Mouse (Mus musculus) gonadal fat pad, adult 2 months (tissue): ENCODE results near the gene Fbxo34. TPM values are rescaled to one million over a fixed set of nuclear protein-coding genes. Genes with fewer than 3 reads are reported as not detected.
"Not testable (repeated sequence)": the region's sequence is repeated elsewhere in the genome, so short reads cannot be mapped to it uniquely, and the experiment has no call there.

Experiments used
- DNase-seq: peaks from one replicate; pipeline ENCODE4 v3.0.0-alpha.2; 2012; ENCODE audit warnings: low read depth
- polyA plus RNA-seq: library from polyadenylated mRNA; depleted of rRNA; stranded (reverse); fragments of >200 nt; gene quantifications from 2 replicates; pipeline ENCODE4 v1.2.3, GENCODE M21; 2012; rRNA removed

Fbxo34 gene
- polyA plus RNA-seq, 1 experiment: 12.1 TPM

DNA sequence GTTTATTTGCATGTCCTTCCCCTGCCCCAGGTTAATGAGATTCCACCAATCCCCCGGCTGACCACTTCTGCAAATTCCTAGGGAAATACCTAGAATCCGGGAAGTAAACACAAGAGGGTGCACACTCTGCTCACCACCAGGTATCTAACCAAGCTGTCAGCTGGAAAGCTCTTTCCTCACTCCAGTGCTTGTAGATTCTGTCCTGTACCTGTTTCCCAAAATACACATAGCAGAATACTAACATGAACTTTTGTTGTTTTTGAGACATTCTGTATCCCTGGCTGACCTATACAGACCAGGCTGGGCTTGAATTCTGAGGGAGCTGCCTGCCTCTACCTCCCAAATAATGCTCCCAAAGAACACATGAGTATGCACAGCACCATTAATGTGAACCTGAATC lies 110.5 kb downstream of the Fbxo34 start:
- no peak for DNase-seq

DNA sequence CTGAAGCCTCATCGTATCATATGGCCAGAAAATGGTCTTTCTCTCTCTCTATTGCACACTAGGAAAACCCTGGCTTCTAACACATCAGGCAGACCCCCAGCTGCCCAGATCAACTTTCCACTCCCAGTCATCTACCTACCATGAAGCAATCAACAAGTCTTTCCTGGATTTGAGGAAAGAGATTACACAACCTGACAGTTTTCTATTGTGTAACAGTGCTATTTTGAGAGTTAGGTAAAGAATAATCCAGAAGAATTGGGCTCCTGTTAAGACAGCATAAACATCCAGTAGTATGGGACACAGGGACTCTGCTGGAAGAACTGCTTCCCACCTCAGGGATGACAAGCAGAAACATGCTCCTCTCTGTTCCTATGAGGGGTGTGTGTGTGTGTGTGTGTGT lies 112.3 kb downstream of the Fbxo34 start:
- DNase-seq: peak; percentile 52

DNA sequence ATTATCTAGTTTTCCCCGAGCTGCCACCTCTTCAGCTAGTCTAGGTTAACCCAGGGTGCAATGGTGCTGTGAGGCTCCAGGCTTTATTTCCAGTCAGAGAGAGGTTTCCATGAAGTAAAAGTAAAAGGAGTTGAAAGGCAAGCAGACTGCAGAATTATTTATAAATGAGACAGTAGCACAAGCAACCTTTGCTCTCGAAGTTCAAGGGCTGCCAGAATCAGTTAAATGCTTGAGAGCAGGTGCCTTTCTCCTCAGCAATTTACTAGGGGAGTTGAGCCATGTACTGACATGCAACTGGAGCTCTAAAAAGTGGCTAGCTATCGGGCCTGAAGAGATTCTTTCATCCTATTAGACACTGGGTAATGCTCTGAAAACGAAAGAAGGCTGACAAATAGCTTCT lies 112.9 kb downstream of the Fbxo34 start:
- DNase-seq: no peak

- DNase-seq: peak; percentile 79
These were observed 117.9 kb downstream of the Fbxo34 start for GRCm38 (mm10) chr14:47567962-47568652.

DNA sequence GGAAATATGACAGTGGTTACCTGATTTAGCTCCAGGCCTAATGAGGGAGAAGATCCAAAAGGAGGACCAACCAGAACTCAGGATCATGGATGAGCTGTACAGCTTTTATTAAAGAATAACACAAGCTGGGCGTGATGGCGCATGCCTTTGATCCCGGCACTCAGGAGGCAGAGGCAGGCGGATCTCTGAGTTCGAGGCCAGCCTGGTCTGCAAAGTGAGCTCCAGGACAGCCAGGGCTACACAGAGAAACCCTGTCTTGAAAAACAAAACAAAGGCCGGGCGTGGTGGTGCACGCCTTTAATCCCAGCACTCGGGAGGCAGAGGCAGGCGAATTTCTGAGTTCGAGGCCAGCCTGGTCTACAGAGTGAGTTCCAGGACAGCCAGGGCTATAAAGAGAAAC lies 120.3 kb downstream of the Fbxo34 start, which contains the start of gene Atg14:
Gene Atg14, minus strand, starts transcription at position 101 of the 400 bp plus-strand sequence.
- DNase-seq: not testable (repeated sequence)

DNA sequence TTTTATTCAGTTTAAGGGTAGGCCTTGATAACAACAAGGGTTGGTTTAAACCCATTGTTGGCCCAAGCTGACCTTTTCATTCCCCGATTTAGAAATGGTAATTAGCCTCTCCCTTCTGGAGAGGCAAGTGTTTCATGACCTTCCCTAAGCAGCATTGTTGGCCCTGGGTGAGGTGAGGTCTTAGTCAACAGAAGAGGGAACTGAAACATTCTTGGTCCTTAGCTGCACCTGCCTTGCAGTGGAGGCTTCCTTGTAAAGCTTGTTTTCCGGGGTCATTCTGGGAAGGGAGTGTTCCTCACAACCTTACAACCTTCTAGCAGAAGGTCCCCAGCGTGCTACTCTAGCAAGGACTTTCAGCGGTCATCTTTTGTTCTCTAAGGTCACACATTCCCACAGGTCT lies 122.5 kb downstream of the Fbxo34 start:
- DNase-seq: no peak

- DNase-seq: no peak
These were observed 124.5 kb downstream of the Fbxo34 start for GRCm38 (mm10) chr14:47574721-47575120.

GRCm38 (mm10) chr14:47576687-47577086 lies 126.5 kb downstream of the Fbxo34 start:
- DNase-seq: no peak

DNA sequence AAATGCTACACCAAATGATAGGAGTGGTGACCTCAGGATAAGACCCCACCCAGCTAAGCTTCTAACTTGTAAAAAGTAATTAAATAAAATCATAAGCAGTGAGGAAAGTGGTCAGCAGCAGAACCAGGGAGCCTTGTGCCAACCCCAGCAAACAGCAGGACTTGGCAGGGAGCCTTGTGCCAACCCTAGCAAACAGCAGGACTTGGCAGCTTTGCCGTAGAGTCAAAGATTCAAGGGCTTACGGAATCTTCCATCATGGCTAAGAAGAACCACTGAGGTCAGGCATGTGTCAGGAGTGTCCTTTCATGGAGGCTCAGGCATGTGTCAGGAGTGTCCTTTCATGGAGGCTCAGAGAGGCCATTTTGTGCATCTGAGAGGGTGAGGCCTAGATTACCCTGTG lies 127.9 kb downstream of the Fbxo34 start:
- no peak for DNase-seq

- no peak for DNase-seq
These were observed 131.1 kb downstream of the Fbxo34 start for GRCm38 (mm10) chr14:47581280-47581679.

Other genes starting within 250 kb of the Fbxo34 start
- gene Wdhd1, start 173.6 kb upstream of the Fbxo34 start, polyA plus RNA-seq: 1.1 and 1.2 TPM in 2 replicates
- 3.1 and 3.6 TPM in 2 replicates for gene Socs4, start 173.5 kb upstream of the Fbxo34 start, polyA plus RNA-seq
- gene Mapk1ip1l, start 152.2 kb upstream of the Fbxo34 start, polyA plus RNA-seq: 23.6 and 24.9 TPM in 2 replicates
- 99.8 and 197 TPM in 2 replicates for gene Lgals3, start 82.7 kb upstream of the Fbxo34 start, polyA plus RNA-seq
- gene Dlgap5, start 32.0 kb upstream of the Fbxo34 start, polyA plus RNA-seq: 0.74 and 1.2 TPM in 2 replicates
- 8.4 and 8.7 TPM in 2 replicates for gene Atg14, start 120.2 kb downstream of the Fbxo34 start, polyA plus RNA-seq
- 8.2 and 9.1 TPM in 2 replicates for gene Ktn1, start 198.0 kb downstream of the Fbxo34 start, polyA plus RNA-seq